In genomic region chr4:33417391-33417790, GRCm38 (mm10) we compare ENCODE assay signal across 21 mouse cellular contexts.
DNase-seq lines count a peak whose midpoint lies in the region; ATAC-seq lines count a peak whose summit lies in the region.
"Had no signal": no experiment of that assay in that cellular context is flagged by ENCODE, and none has a peak within 500 bp of the region (broad histone marks: within the 10 kb centered on the region; RNA-seq: fewer than 3 reads in every experiment).

No protein-coding gene starts in this region.

- ATAC-seq in frontal cortex, adult (ENCODE audit: low TSS enrichment): peak; percentile 85
- ATAC-seq in inflammation-experienced regulatory T-cells, adult 6 months: no peak
- ATAC-seq: activated CD4-positive, CD25-positive, alpha-beta regulatory T cell, adult 4 months; CD4-positive, CD25-positive, alpha-beta regulatory T cell, adult 4 months; Patski had no signal

- no peak for DNase-seq in frontal cortex, adult 2 months (ENCODE audit: extremely low spot score in 1 of 2, low spot score in 1 of 2)
- DNase-seq in 416B (ENCODE audit: low read depth): peak; percentile 66
- DNase-seq in brain, adult 2 months (ENCODE audit: low read depth, low spot score): peak; percentile 34
- DNase-seq in cerebellum, adult 8-10 months: no peak
- DNase-seq: adrenal gland, adult 2 months; adrenal gland, adult 8-10 months; adrenal gland, postnatal 10 days; adrenal gland, postnatal 14 days; adrenal gland, postnatal 25 days; adrenal gland, postnatal 36 days; B cell, adult 2 months; cerebellum, adult 11 months; cerebellum, adult 11-12 months; cerebellum, adult 18-20 months; cerebellum, adult 2 months; cerebellum, adult 9-10 months had no signal

Comparison
In these comparisons a context has a peak if more than half of its experiments do, and no peak if none do; other contexts are left out.
1. DNase-seq: peak in 416B (single experiment) and brain, adult 2 months (single experiment); none in frontal cortex, adult 2 months (0 of 2) and cerebellum, adult 8-10 months (single experiment).